Mouse (Mus musculus): Measurements from ENCODE around the gene Gm3264. TPM values are rescaled to one million over a fixed set of nuclear protein-coding genes. Genes with fewer than 3 reads are reported as not detected.
"Not testable (repeated sequence)": the region's sequence is repeated elsewhere in the genome, so short reads cannot be mapped to it uniquely, and the experiment has no call there.

The Gm3264 gene
- polyA plus RNA-seq (2021) = not detected

DNA sequence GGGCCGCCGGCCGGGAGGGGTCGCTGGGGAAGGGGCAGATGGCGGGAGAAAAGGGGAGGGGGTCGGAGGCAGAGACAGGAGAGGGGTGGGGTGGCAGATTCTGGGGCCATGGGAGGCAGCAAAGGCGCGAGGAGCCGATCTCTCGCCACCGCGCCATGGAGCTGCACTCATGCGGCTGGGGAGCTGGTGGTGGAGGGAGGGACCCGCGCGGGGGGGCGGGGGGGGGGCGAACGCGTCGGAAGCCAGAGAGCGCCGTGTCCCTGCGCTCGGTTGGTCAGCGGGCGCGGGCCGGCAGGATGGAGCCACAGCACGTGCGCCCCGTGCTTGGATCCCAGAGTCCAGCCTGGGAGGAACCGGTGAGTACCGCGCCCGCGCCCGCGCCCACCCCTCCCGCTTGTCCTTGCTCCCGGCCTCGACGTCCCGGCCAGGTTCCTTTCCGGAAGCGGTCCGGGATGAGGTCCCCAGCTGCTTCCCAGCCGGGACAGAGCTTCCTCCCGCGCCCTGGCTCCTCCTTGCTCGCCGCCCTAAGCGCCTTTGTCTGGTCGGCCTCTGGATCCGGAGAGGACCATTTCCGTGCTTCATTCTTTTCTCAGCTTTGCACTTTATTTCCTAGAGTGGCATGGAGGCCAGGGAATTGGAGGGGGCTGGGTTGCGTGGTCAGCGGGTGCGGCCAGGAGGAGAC lies at the start of gene Gm3264:
Gene Gm3264 (plus strand): TSS at position 278 of the 682 bp plus-strand sequence.
- in situ Hi-C loops (cut with MboI; ENCODE audit: low pct_unique_long_range_greater_than_20kb); DNase-seq (ENCODE audit: low read depth, low spot score); CTCF ChIA-PET; POLR2A ChIA-PET; H3K27me3 ChIP-seq; ATAC-seq: not testable (repeated sequence)

- CTCF ChIA-PET; POLR2A ChIA-PET; in situ Hi-C loops (cut with MboI; ENCODE audit: low pct_unique_long_range_greater_than_20kb); ATAC-seq; H3K27me3 ChIP-seq; DNase-seq (ENCODE audit: low read depth, low spot score): not testable (repeated sequence)
Measured at GRCm38 (mm10) chr14:4806421-4806820, 49.0 kb upstream of the Gm3264 start.

GRCm38 (mm10) chr14:4821950-4822349 lies 33.4 kb upstream of the Gm3264 start:
- in situ Hi-C loops (cut with MboI; ENCODE audit: low pct_unique_long_range_greater_than_20kb); ATAC-seq; DNase-seq (ENCODE audit: low read depth, low spot score); POLR2A ChIA-PET; H3K27me3 ChIP-seq; CTCF ChIA-PET: not testable (repeated sequence)

GRCm38 (mm10) chr14:4837806-4838205 lies 17.6 kb upstream of the Gm3264 start, which contains the start of gene Gm3269:
Gene Gm3269, plus strand, starts transcription at chr14:4838106.
- POLR2A ChIA-PET; in situ Hi-C loops (cut with MboI; ENCODE audit: low pct_unique_long_range_greater_than_20kb); ATAC-seq; H3K27me3 ChIP-seq; DNase-seq (ENCODE audit: low read depth, low spot score); CTCF ChIA-PET: not testable (repeated sequence)

DNA sequence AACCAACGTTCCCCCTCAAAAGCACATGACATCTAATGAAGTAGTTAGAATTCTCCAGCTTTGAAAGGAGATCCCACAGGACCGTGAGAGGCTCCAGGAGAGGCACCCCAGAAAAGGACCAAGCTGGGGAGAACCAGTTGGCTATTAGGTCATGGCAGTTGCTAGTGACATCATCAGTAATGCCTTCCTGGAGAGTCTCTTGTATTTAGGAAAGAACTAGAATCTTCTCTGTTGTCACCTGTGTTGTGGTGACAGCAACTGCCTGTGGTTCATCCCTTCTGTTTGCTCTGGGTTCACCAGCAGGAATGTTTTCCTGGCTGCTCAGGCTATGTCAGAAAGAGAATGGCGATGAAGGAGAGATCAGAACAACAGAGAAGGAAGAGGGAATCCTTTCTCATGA lies 36.7 kb downstream of the Gm3264 start, which contains the start of gene Gm3278:
Gene Gm3278 (plus strand): TSS at position 301 of the 400 bp plus-strand sequence.
- in situ Hi-C loops (cut with MboI; ENCODE audit: low pct_unique_long_range_greater_than_20kb); CTCF ChIA-PET; DNase-seq (ENCODE audit: low read depth, low spot score); ATAC-seq; POLR2A ChIA-PET; H3K27me3 ChIP-seq: not testable (repeated sequence)

Other genes with a start within 250 kb of the Gm3264 start
- not detected for gene Gm8159, start 223.2 kb upstream of the Gm3264 start, polyA plus RNA-seq (2021)
- not detected for gene Gm3239, start 191.4 kb upstream of the Gm3264 start, polyA plus RNA-seq (2021)
- not detected for gene Gm7876, start 146.3 kb upstream of the Gm3264 start, polyA plus RNA-seq (2021)
- not detected for gene Gm3252, start 128.8 kb upstream of the Gm3264 start, polyA plus RNA-seq (2021)
- not detected for gene Gm9602, start 79.2 kb upstream of the Gm3264 start, polyA plus RNA-seq (2021)
- not detected for gene Gm3269, start 17.5 kb upstream of the Gm3264 start, polyA plus RNA-seq (2021)
- gene Gm3278, start 36.8 kb downstream of the Gm3264 start, polyA plus RNA-seq (2021) = not detected
- not detected for gene Gm8297, start 128.4 kb downstream of the Gm3264 start, polyA plus RNA-seq (2021)
- not detected for gene Gm3298, start 160.3 kb downstream of the Gm3264 start, polyA plus RNA-seq (2021)
- gene 4930555G01Rik, start 195.1 kb downstream of the Gm3264 start, polyA plus RNA-seq (2021) = not detected
- gene Gm8281, start 215.5 kb downstream of the Gm3264 start, polyA plus RNA-seq (2021) = not detected

Measured in Patski (cell line).